Mouse (Mus musculus): Measurements from ENCODE around the gene Pklr. TPM values are rescaled to one million over a fixed set of nuclear protein-coding genes. Genes with fewer than 3 reads are reported as not detected.

Pklr gene
- total RNA-seq, 1 experiment from 2014 or later = not detected

DNA sequence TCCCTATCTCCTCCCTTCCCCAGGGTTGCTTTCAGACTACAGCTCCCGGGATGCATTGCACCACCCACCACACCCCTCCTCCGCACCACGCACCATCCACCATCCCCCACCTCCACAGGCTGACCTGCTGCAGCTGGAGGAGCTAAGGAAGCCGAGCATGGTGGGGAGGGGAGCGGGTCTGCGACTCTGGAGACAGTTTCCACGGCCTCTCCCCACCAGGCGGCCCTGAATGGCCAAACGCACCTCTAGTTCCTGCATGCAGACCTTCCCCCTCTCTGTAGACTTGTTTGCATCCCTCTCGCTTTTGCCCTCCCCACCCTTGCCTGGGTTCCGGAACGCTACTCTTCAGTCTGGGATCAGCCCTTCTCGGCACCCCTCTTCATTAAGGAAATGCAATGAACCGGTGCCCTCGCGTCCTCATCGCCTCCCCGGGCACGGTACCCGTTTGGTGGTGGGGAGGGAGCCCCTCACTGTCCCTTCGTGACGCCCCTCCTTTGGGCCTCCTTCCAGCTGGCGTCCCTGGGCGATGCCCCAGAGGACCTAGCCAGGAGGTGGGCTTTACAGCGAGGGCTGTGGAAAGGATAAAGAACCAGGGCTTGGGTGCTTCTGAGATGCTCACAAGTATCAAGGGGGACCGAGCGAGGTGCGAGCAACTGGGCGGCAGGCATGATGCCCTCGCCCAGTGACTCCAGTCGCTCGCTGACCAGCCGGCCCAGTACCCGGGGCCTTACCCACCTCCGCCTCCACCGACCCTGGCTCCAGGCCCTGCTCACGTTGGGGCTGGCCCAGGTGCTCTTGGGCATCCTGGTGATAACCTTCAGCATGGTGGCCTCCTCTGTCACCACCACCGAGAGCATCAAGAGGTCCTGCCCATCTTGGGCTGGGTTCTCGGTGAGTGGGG is 47.4 kb downstream of the Pklr start, which contains the start of gene Fam189b:
TSS of gene Fam189b (plus strand) at position 86 of the 901 bp plus-strand sequence.
- peak; percentile 72 for ATAC-seq (replicated peaks; ENCODE audit: insufficient number of reproducible peaks, low FRiP score, low TSS enrichment, poor library complexity, severe bottlenecking)

DNA sequence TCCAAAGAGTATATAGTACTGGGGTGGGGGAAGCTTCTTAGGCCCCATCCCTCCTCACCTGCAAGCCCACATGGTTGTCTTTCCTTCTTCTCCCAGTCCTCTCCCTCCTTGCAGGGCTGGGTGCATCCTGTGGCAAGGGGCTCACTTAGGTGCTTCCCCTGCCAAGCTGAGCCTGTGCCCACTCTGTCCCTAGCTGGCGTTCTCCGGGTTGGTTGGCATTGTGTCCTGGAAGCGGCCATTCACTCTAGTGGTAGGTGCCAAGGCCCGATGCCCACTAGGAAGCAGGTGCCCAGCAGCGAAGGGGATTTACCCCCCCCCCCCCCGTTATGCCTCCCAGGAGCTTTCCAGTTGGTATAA is 48.0 kb downstream of the Pklr start:
- ATAC-seq (replicated peaks; ENCODE audit: insufficient number of reproducible peaks, low FRiP score, low TSS enrichment, poor library complexity, severe bottlenecking) = no peak

DNA sequence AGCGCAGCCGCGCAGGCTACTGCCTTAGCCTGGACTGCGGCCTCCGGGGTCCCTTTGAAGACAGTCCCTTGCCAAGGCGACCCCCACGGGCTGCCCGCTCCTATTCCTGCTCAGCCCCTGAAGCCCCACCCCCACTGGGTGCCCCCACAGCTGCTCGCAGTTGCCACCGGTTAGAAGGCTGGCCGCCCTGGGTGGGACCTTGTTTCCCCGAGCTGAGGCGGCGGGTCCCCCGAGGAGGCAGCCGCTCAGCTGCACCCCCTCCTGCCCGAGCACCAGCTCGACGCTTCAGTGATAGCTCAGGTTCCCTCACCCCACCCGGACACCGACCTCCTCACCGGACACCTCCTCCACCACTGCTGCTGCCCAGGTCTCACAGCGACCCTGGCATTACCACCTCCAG is 51.3 kb downstream of the Pklr start:
- ATAC-seq (replicated peaks; ENCODE audit: insufficient number of reproducible peaks, low FRiP score, low TSS enrichment, poor library complexity, severe bottlenecking) = no peak

DNA sequence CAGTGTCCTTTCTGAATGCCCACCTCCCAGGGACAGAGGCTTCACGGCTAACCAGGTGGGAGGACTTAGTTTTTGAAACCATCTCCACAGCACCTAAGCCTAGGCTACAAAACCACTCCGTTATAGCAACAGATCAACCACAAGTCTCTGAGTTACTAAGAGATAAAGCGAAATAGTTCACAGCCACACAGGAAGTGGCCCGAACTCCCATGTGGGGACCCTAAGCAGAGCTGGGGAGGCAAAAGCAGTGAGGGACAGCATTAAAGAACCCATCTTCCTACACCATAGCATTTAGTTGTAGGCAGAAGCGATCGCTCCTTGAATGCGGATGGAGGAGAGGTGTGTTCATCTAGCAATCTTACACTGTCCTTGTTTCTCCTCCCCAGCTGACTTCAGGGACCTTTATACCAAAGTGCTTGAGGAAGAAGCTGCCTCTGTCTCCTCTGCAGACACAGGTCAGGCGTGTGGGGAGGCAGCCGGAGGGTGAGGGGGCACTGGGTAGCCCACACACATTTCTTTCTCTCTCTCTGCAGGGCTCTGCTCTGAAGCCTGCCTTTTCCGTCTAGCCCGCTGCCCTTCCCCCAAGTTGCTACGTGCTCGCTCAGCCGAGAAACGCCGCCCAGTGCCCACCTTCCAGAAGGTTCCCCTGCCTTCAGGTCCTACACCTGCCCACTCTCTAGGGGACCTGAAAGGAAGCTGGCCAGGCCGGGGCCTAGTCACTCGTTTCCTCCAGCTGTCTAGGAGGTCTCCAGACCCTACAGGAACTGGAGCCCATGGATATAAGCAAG is 51.9 kb downstream of the Pklr start:
- no peak for ATAC-seq (replicated peaks; ENCODE audit: insufficient number of reproducible peaks, low FRiP score, low TSS enrichment, poor library complexity, severe bottlenecking)

DNA sequence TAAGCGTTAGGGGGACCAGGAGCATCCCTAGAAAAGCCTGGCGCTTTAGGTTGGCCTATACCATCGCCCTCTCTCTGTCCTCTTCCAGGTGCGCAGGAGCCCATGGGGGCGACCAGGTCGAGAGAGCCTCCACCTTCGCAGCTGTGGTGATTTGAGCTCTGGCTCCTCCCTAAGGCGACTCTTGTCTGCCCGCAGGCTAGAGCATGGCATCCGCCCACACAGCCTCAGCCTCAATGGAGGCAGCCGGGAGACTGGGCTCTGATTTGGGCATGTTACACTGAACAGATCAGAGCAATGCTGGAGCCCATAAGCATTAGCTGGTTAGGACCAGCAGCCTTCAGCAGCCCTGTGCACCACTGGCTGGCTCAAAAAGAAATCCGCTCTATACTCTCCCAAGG is 52.5 kb downstream of the Pklr start:
- ATAC-seq (replicated peaks; ENCODE audit: insufficient number of reproducible peaks, low FRiP score, low TSS enrichment, poor library complexity, severe bottlenecking) = no peak

DNA sequence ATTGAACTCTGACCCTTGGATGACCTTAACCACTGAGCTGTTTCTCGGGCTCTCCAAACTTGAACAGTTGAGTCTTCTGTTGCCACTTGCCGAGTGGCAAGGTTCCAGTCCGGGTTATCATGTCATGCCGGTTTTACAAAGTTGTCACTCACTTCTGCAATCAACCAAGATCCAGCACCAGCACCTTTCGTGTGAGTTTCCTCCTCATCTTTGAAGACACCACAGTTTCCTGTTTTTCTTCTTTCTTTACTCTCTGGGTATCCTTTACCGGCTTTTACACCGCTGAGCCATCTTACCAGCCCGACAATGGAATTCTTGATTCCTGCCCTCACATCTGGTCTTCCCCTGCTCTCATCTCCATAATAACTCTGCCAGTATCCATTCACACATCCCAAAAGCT is 54.5 kb downstream of the Pklr start:
- 0 out of 2 replicates have a peak, but pooled peaks have one; percentile 24 for ATAC-seq (replicated peaks; ENCODE audit: insufficient number of reproducible peaks, low FRiP score, low TSS enrichment, poor library complexity, severe bottlenecking)

DNA sequence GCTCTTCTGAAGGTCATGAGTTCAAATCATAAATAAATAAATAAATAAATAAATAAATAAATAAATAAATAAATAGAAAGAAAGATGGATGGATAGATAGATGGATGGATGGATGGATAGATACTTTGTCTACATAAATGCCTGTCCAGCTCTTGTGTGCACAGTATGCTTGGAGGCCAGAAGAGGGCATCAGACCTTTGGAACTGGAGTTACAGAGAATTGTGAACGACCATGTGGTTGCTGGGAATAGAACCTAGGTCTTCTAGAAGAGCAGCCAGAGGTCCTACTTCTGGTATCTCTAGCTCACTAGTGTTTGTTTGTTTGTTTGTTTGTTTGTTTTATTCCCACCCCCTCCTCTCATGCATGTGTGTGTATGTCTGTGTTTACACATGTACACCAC is 57.4 kb downstream of the Pklr start:
- no peak for ATAC-seq (replicated peaks; ENCODE audit: insufficient number of reproducible peaks, low FRiP score, low TSS enrichment, poor library complexity, severe bottlenecking)

DNA sequence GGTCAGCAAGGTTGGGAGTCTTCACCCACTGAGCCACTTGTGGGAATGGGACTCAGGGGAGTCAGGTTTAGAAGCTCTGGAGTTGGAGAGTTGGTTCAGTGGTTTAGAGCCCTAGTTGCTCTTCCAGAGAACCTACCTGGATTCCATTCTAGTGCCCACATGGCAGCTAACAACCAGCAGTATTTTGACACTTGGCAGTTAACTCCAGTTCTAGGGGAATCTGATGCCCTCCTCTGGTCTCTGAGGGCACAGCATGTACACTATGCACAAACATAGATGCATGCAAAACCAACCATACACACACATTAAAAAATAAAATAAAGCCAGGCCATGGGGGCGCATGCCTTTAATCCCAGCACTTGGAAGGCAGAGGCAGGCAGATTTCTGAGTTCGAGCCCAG is 57.9 kb downstream of the Pklr start:
- ATAC-seq (replicated peaks; ENCODE audit: insufficient number of reproducible peaks, low FRiP score, low TSS enrichment, poor library complexity, severe bottlenecking) = no peak

Other genes starting within 250 kb of the Pklr start
- 8.1 to 11.7 TPM (median 11.6 TPM) in 3 replicates for gene Msto1, start 222.1 kb upstream of the Pklr start, total RNA-seq (2017)
- 40.6 to 78.1 TPM (median 41.7 TPM) in 3 replicates for gene Ash1l, start 185.5 kb upstream of the Pklr start, total RNA-seq (2017)
- gene Dap3, start 185.0 kb upstream of the Pklr start, total RNA-seq (2017) = 38.3 to 58.2 TPM (median 53.2 TPM) in 3 replicates
- gene Rusc1, start 42.8 kb upstream of the Pklr start, total RNA-seq (2017) = 15.7 to 30.9 TPM (median 22.4 TPM) in 3 replicates
- not detected in 3 replicates for gene Gm43738, start 35.0 kb upstream of the Pklr start, total RNA-seq (2017)
- 37.2 to 55.7 TPM (median 39.0 TPM) in 3 replicates for gene Fdps, start 34.2 kb upstream of the Pklr start, total RNA-seq (2017)
- not detected in 3 replicates for gene Hcn3, start 24.1 kb downstream of the Pklr start, total RNA-seq (2017)
- gene Clk2, start 28.7 kb downstream of the Pklr start, total RNA-seq (2017) = 81.2 to 140 TPM (median 118 TPM) in 3 replicates
- 23.2 to 55.0 TPM (median 23.6 TPM) in 3 replicates for gene Scamp3, start 41.3 kb downstream of the Pklr start, total RNA-seq (2017)
- 4.9 to 45.4 TPM (median 15.8 TPM) in 3 replicates for gene Fam189b, start 47.0 kb downstream of the Pklr start, total RNA-seq (2017)
- gene Gba, start 66.8 kb downstream of the Pklr start, total RNA-seq (2017) = 71.9 to 84.9 TPM (median 81.9 TPM) in 3 replicates
- 0.95 to 2.3 TPM (median 1.8 TPM) in 3 replicates for gene Thbs3, start 79.0 kb downstream of the Pklr start, total RNA-seq (2017)
- 42.5 to 61.0 TPM (median 58.7 TPM) in 3 replicates for gene Mtx1, start 90.9 kb downstream of the Pklr start, total RNA-seq (2017)
- 0.85 to 2.2 TPM (median 0.86 TPM) in 3 replicates for gene Muc1, start 92.9 kb downstream of the Pklr start, total RNA-seq (2017)
- 53.3 to 77.9 TPM (median 61.9 TPM) in 3 replicates for gene Krtcap2, start 109.8 kb downstream of the Pklr start, total RNA-seq (2017)
- 0.53 to 2.3 TPM in 2 of 3 replicates, not detected in the other for gene Trim46, start 110.2 kb downstream of the Pklr start, total RNA-seq (2017)
- gene Dpm3, start 123.2 kb downstream of the Pklr start, total RNA-seq (2017) = 67.3 to 102 TPM (median 83.1 TPM) in 3 replicates
- 58.3 to 94.6 TPM (median 67.9 TPM) in 3 replicates for gene Slc50a1, start 134.4 kb downstream of the Pklr start, total RNA-seq (2017)
- 0.38 to 0.39 TPM in 2 of 3 replicates, not detected in the other for gene Efna1, start 145.0 kb downstream of the Pklr start, total RNA-seq (2017)
- gene Efna3, start 186.8 kb downstream of the Pklr start, total RNA-seq (2017) = not detected in 3 replicates
- gene Efna4, start 201.9 kb downstream of the Pklr start, total RNA-seq (2017) = not detected in 3 replicates
- gene Adam15, start 213.9 kb downstream of the Pklr start, total RNA-seq (2017) = 23.1 to 49.7 TPM (median 33.0 TPM) in 3 replicates
- gene Dcst2, start 225.8 kb downstream of the Pklr start, total RNA-seq (2017) = not detected in 3 replicates
- gene Dcst1, start 229.1 kb downstream of the Pklr start, total RNA-seq (2017) = not detected in 3 replicates